Mouse (Mus musculus) retina, embryonic 14.5 days (tissue): ENCODE data around the gene Zfp791.
"Not testable (repeated sequence)": the region's sequence is repeated elsewhere in the genome, so short reads cannot be mapped to it uniquely, and the experiment has no call there.

ENCODE experiments used
- DNase-seq: peaks from one replicate; pipeline ENCODE4 v3.0.0-alpha.2; 2015; ENCODE audit warnings: low spot score

The Zfp791 gene

DNA sequence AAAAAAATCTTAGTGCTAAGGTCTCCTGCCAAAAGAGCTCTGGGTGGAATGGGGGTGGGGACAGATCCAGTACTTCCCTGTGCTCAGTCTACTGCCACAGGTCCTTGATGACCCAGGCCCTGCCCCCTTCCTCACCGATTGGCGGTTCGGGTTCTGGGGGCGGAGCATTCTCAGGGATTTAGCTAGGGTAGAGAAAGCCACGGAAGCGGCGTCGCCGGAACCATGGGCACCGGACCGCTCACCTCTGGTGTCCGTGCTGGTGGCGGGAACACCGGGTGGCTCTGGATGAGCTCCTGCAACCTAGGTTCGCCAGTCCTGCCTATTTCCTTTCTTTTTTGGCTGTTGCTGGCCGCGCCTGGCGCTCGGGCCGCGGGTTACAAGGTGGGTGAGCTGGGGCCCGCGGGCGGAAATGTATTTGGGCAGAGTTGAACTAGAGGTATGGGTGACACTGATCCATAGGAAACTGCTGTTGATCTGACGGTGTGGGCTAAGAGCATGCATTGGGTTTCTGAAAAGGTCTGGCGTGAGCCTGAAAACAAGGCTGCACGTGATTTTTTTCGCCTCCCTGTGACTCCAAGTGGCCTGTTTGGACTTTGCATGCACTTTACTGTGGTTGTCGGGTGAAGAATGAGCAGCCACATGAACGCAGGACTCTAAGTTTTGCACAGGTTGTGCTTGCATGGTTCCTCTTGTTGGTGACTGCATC, 39.6 kb downstream of the Zfp791 start, which contains the start of gene Man2b1:
TSS of gene Man2b1 (plus strand) at position 163 of the 706 bp plus-strand sequence.
- DNase-seq: peak; percentile 79

DNA sequence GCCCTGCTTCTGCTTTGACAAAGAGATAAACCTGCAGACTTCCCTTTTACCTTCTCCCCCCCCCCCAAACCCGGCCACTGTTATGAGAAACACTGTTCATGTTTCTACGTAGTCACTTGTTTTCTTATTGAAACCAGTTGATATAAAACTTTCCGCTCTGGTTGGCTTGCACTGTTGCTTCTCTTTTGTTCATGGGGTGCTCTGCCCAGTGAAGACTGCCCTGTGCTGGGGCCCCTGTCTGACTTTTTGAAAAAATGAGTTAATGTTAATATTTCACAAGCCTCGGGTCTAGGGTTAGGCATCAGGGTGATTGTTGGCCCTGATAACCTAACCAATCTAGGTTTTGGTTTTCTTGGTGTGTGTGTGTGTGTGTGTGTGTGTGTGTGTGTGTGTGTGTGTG, 40.7 kb downstream of the Zfp791 start:
- not testable (repeated sequence) for DNase-seq

DNA sequence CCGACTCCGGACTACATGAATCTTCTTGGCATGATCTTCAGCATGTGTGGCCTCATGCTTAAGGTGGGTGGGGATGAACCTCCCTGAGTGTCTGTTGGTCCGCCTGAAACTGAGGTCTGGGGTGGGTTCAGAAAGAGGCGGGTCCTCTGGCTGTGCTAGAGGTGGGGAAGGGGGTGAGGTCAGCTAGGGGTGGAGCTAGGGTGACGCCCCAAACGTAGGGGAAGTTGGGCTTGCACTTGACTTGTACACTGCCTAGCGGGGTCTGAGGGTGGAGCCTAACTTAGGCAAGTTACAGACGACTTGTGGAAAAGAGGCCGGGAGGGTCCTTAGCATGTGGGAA, 41.7 kb downstream of the Zfp791 start, which contains the start of gene Wdr83:
TSS of gene Wdr83 (minus strand) at position 91 of the 340 bp plus-strand sequence.
- DNase-seq: peak; percentile 53

DNA sequence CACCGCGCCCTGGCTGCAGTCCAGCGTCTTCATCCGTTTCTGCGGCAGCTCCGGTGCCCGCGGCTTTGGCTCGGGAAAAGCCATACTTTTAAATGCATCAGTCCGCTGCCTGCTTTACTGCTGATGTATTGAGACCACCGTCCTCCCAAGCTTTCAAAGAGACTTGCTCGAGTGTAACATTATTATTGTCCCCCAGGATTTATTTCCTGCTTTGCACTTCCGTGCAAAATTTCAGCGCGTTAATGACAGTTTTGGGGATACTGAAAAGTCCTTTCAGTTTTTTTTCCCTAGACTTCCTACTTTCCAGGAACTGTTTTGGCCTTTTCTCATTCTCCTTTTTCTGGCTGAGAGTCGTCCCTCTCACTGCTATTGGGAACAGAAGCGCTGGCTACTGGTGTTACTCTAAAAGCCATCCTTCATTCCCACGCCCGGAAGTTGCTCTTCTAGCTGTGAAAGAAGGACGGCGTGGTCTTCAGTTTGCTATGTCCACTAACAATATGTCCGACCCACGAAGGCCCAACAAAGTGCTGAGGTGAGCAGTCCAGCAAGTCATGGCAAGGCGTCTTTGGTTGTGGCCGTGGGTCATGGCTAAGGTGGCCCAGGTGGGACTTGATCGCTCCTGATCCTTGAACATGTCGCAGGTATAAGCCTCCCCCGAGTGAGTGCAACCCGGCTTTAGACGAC, 42.2 kb downstream of the Zfp791 start, which contains the start of gene Wdr83os:
TSS of gene Wdr83os (plus strand) at position 209 of the 684 bp plus-strand sequence.
- peak; percentile 82 for DNase-seq

DNA sequence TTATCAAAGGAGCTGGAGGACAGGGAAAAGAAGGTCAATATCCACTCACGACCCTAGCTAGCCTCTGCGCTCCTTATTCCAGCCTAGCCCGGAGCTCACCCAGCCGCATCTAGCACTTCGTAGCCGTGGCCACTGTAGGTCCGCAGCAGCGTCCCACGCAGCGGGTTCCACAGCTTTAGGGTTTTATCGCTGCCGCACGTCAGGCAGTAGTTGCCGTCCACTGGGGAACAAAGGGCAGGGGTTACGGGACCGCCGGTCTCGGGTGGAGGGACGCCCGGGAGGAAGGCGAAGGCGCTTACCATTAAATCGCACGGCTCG, 42.7 kb downstream of the Zfp791 start:
- no peak for DNase-seq

DNA sequence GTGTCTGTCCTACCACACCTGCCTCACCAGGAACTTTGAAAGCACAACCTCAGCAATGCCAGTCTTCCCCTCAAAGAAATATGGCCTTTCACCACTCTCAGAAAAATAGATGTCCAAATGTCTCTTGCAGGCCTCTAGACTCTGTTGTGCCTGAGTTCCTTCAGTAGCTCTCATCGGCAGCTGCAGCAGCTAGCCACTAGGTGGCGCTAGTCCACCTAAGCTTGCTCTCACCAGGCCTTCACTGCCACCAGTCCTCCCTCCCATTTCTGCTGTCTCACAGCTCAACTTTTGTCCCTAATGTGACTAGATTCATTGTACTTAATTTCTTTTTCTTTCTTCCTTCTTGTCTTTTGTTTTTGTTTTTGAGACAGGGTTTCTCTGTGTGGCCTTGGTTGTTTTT, 45.9 kb downstream of the Zfp791 start:
- DNase-seq: peak; percentile 95

DNA sequence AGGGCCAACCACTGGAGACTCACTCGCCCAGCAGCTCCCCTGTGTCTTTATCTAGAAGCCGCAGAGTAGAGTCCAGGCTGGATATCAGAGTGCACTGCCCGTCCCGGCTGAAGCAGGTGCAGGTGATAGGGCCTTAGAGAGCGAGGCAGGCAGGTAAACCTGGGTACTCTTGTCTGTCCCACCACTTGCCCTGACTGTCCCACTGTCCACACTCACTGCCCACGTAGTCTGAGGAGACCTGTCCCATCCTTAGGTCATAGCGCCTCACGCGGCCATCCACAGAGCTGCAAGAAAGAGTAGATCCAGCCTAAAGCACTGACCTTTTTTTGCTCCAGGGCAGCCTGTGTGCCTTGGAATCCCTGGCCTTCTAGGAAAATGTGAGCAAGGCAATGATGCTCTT, 46.9 kb downstream of the Zfp791 start:
- DNase-seq: peak; percentile 67

DNA sequence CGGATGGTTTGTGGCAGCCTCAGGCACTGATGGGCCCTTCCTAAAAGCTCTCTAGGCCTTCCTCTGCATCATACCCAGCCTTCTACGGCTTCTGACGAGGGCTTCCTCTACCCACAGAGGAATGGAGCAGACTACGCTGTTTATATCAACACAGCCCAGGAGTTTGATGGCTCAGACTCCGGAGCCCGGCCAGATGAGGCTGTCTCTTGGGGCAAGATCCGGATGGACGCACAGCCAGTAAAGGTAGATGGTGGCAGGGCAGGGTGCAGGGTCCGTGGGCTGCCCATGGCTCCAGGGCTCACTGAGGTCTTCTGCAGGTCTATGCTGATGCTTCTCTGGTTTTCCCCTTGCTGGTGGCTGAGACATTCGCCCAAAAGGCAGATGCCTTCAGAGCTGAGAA, 48.3 kb downstream of the Zfp791 start:
- no peak for DNase-seq

DNA sequence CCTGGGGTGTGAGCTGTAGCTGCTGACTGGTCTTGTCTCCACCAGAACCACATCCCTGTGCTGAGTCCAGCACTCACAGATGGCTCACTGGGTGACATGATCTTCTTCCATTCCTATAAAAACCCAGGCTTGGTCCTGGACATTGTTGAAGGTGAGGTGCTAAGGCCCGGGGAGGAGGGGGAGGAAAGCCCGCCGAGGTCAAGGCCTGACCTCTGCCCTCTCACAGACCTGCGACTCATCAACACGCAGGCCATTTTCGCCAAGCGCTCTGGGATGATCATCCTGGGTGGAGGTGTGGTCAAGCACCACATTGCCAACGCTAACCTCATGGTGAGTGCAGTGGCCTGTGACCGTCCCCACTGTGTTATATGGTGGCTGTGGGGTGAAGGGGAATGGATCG, 48.7 kb downstream of the Zfp791 start:
- no peak for DNase-seq

DNA sequence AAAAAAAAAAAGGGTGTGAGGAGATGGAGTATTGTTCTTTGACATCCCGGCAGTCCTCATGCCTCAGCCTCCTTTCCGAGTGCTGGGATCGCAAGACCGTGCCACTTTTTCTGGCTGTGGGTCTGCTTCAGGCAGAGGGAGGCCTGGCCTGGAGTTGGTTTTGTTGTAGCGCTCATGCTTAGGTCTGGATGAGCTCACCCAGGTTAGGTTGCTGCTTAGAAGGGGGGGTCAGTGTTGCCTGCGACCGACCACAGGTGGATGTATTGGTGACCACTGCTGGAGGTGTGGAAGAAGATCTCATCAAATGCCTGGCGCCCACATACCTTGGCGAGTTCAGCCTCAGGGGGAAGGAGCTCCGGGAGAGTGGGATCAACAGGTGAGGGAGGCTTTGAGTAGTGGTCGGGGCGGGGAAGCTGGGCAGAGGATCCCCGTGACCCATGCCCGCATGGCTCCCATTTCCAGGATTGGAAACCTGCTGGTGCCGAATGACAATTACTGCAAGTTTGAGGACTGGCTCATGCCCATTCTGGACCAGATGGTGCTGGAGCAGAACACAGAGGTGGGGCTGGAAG, 49.8 kb downstream of the Zfp791 start:
- no peak for DNase-seq

DNA sequence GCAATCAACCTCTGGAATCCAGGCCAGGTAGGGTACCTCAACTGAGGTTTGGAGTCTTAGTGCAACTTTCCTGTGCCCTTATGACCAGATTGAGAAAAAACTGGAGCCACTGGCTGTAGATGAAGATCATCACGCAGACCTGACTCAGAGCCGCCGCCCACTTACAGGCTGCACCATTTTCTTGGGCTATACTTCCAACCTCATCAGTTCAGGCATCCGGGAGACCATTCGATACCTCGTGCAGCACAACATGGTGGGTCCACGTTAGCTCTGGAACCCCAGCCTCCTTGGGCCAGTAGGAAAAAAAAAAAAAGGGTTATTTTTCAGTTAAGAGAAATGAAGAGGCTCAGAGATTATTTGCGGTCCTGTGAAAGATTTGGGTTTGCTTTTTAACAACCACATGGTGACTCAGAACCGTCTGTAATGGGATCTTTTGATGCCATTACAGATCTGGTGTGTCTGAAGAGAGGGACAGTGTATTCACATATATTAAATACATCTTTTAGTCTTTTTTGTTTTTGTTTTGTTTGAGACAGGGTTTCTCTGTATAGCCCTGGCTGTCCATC, 50.4 kb downstream of the Zfp791 start:
- DNase-seq: no peak

DNA sequence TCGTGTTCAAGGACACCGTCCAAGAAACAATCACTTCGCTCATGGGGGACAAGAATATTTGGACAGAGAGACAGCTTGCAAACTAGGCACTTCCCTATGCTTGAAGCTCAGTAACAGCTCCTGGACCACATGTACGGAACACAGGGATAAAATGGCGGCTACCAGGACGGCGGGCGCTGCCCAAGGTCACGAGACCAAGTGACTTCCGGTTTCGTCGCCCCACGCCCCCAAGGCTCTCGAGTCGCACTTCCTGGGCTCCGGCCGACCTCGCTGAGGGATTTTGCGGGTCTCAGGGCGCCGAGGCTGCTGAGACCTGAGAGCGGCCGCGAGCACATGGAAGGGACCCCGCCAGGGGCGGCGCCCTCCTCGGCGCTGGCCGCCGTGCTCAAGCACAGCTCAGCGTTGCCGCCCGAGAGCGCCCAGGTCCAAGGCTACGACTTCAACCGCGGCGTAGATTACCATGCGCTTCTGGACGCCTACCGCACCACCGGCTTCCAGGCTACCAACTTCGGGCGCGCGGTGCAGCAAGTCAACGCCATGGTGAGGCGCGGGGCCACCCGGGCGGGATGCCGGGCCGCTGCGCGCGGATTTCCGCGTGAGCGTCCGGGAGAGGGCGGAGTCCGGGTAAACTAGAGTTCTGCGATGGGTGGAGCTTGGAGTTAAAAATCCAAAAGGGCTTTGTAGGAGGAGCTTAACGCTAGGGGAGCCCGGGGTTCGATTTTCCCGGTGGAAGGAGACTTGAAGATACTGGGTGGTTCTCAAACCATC, 51.2 kb downstream of the Zfp791 start, which contains the start of gene Dhps:
TSS of gene Dhps (plus strand) at position 244 of the 768 bp plus-strand sequence.
- peak; percentile 93 for DNase-seq

DNA sequence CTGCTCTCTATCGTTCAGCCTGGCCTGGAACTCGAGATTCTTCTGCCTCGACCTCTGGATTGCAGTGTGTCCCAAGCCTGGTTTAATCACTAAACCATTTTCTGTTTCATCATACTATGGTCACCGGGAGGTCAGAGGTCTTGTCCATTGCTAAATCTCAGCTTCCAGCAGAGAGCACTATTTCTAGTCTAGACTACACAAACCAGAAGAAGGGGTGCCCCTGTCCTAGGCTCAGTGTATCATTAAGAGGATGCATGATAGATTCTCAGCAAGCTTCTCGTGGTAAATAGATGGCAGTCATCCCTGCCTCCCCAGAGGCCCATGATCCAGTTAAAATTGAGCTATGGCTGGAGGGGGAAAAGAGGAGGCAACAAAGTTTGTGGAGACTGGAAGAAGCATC, 51.9 kb downstream of the Zfp791 start:
- DNase-seq: peak; percentile 28

DNA sequence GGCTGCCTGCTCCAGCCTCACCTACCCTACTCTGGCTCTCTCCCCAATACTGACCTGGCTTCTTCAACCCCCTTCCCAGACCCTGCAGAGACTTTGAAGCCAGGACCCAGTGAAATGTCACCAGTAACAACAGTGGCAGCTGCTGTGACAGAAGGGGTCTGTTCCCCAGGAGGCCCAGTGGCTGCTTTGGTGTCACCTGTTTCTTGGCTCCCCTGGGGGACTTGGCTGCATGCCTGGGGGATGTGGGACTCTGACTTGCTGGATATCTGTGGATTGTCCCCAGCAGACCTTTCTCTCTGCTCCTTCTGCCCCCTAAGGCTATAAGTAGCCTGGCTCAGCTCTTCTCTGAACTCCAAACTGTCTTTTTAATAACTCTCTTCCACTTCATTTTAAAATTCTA, 54.9 kb downstream of the Zfp791 start, which contains the start of gene Gm5741:
TSS of gene Gm5741 (minus strand) at position 1 of the 400 bp plus-strand sequence.
- DNase-seq: no peak

DNA sequence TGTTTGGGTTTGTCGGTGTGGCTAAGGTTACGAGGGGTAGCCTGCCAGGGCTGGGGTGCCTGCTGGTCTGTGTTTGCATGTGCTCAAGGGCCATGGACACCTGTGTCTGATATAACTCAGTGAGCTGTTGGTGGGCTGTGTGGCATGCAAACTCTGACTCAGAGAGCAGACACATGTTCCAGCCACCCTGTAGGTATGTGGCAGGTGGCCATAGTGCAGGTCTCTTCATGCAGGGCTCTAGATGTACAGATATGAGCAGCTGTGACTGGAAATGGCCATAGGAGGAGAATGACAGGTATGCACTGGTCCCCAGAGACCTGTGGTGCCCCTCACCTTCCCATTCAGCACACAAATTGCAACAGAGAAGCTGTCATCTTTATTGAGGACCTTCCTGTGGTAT, 55.7 kb downstream of the Zfp791 start:
- DNase-seq: no peak

DNA sequence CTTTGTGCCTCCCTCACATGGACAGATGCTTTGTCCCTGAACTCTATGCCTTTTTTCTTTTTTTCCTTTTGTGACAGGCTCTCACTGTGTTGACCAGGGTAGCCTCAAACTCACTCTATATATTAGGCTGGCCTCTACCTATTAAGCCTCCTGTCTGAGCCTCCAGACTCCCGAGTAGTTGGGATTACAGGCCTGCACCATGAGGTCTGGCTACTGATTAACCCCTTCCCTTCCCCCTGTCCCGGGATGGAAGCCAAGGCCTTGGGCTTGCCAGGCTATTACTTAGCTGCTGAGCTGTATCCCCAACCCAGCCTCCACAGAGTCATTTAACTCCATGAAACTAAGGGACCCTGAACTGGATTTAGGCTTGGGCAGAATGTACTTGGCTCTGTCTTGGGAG, 57.7 kb downstream of the Zfp791 start:
- no peak for DNase-seq

DNA sequence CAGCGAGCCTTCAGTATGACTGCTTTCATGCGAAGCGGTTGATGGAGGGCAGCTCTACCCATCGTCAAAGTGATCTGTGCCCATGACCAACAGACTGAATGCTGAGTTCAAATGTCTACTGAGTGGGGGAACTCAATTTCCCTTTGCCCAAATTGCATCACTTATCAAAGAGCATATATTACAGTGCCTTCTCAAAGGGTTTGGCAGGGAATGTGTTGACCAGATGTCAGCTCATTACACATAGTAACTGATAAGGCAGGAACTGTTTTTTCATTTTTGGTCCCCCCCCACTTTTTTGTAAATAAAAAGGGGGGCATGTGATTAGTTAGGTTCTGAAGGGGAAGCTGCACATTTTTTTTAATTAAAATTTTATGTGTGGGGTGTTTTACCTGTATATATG, 60.3 kb downstream of the Zfp791 start:
- DNase-seq: no peak

DNA sequence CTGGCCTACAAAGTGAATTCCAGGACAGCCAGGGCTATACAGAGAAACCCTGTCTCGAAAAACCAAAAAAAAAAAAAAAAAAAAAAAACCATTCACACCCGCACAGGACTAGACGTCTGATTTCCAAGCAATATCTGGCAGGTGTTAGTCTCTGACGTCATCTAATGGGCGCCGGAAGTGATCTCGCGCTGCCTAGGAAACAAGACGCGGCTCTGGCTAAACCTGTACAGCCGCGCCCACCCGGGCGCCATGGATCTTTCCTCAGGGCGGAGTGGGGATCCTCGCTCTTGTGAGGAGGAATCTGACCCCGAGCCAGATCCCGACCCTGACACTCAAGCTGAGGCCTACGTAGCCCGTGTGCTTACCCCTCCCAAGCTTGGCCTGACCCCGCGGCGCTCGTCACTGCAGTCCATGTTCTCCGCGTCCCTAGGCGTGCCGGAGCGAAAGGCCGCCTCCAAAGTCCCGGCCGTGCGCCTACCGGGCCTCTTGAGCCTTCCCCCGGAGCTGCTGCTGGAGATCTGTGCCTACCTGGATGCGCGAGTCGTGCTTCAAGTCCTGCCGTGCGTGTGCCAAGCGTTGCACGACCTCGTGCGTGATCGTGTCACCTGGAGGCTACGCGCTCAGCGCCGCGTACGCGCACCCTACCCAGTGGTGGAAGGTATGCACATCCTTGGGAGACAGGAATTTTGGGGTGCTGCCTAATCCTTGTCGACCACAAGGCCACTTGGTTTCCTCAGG, 62.8 kb downstream of the Zfp791 start, which contains the start of gene Fbxw9:
TSS of gene Fbxw9 (plus strand) at position 177 of the 738 bp plus-strand sequence.
- DNase-seq: peak; percentile 96
